8 mouse cellular contexts compared by ENCODE assay signal in genomic region chr2:174472818-174473549, GRCm38 (mm10). TPM values are rescaled to one million over a fixed set of nuclear protein-coding genes. Genes with fewer than 3 reads are reported as not detected.
DNase-seq lines count a peak whose midpoint lies in the region; ATAC-seq and TF ChIP-seq lines count a peak whose summit lies in the region.

TSS of gene Prelid3b (minus strand) at chr2:174473081.

- WGBS in embryonic facial prominence, embryonic 14.5 days, result 1% methylated on average over 33 of the region's 53 CpGs
- WGBS in heart, adult 2 months, result 2% methylated on average over 53 of the region's 53 CpGs
- WGBS in limb, embryonic 13.5 days, result under 1% methylated on average over 53 of the region's 53 CpGs
- WGBS in midbrain, embryonic 16.5 days, result 2% methylated on average over 50 of the region's 53 CpGs

- H3K27me3 ChIP-seq in embryonic facial prominence, embryonic 14.5 days (replicated peaks; ENCODE audit: control insufficient read depth, insufficient read depth, low read length), result no peaks in the 10 kb centered on the region
- H3K27me3 ChIP-seq in heart, adult 2 months (ENCODE audit: control insufficient read depth, insufficient read depth, low read length), result no peaks in the 10 kb centered on the region
- no peaks in the 10 kb centered on the region for H3K27me3 ChIP-seq in limb, embryonic 13.5 days
- H3K27me3 ChIP-seq in midbrain, embryonic 16.5 days (ENCODE audit: control insufficient read depth, insufficient read depth, low read depth, low read length), result no peaks in the 10 kb centered on the region

- peak; percentile 78 for TF ChIP-seq POLR2A in heart, adult 2 months (IDR thresholded peaks at IDR 0.05; ENCODE audit: insufficient read depth, low read depth, low read length)

- peak; percentile 13 for TF ChIP-seq CTCF in heart, adult 2 months (IDR thresholded peaks at IDR 0.05)

- intact Hi-C loops in heart, adult 2 months (cut with DNase I), result loop anchor here (2.0 to 10.0 kb wide), 3 partner anchors 58 to 398 kb away; partner anchors contain the start of genes Nelfcd and Stx16

- ATAC-seq in embryonic facial prominence, embryonic 14.5 days (ENCODE audit: low read depth), result peak; percentile 99
- peak; percentile 98 for ATAC-seq in limb, embryonic 13.5 days (ENCODE audit: low FRiP score, low read depth)
- peak; percentile 99 for ATAC-seq in midbrain, embryonic 16.5 days

- TF ChIP-seq EP300 in heart, adult 2 months (IDR thresholded peaks at IDR 0.05; ENCODE audit: insufficient read depth, low read depth, low read length), result no peak

- H3K27ac ChIP-seq in embryonic facial prominence, embryonic 14.5 days (replicated peaks; ENCODE audit: low read depth, low read length), result peak within 1 kb of the TSS; percentile 77
- peak within 1 kb of the TSS; percentile 90 for H3K27ac ChIP-seq in heart, adult 2 months
- H3K27ac ChIP-seq in limb, embryonic 13.5 days, result peak within 1 kb of the TSS; percentile 73
- H3K27ac ChIP-seq in midbrain, embryonic 16.5 days (ENCODE audit: low read length), result no peak within 1 kb of the TSS; the same call in 1 of the 2 replicates

- H3K4me3 ChIP-seq in embryonic facial prominence, embryonic 14.5 days (ENCODE audit: low read depth, low read length), result peak within 1 kb of the TSS; percentile 68
- H3K4me3 ChIP-seq in heart, adult 2 months, result peak within 1 kb of the TSS; percentile 84
- peak within 1 kb of the TSS; percentile 79 for H3K4me3 ChIP-seq in limb, embryonic 13.5 days
- H3K4me3 ChIP-seq in midbrain, embryonic 16.5 days (ENCODE audit: low read depth, low read length), result peak within 1 kb of the TSS; percentile 83

- H3K4me1 ChIP-seq in embryonic facial prominence, embryonic 14.5 days (ENCODE audit: control insufficient read depth, insufficient read depth, low read length), result peaks cover 10% of the 10 kb centered on the region
- peaks cover 8% of the 10 kb centered on the region for H3K4me1 ChIP-seq in heart, adult 2 months (ENCODE audit: control insufficient read depth, insufficient read depth, low read length)
- H3K4me1 ChIP-seq in limb, embryonic 13.5 days, result peaks cover 9% of the 10 kb centered on the region
- H3K4me1 ChIP-seq in midbrain, embryonic 16.5 days (ENCODE audit: control insufficient read depth, insufficient read depth, low read length), result peaks cover 6% of the 10 kb centered on the region; the same call in 1 of the 2 replicates

- H3K79me2 ChIP-seq in heart, adult 2 months (replicated peaks; ENCODE audit: control insufficient read depth, insufficient read depth, low read length), result no peaks in the 10 kb centered on the region

- DNase-seq in 3T3-L1 (ENCODE audit: low read depth, low spot score), result peak; percentile 99
- DNase-seq in adrenal gland, postnatal 4 days (ENCODE audit: low spot score in 2 of 2), result peak; percentile 98 to 99
- DNase-seq in embryonic facial prominence, embryonic 14.5 days (ENCODE audit: low spot score), result peak; percentile 99
- peak; percentile 99 to 100 for DNase-seq in heart, adult 2 months
- DNase-seq in kidney, adult 8-10 months, result peak; percentile 99 to 100
- peak; percentile 99 to 100 for DNase-seq in spleen, postnatal 10 days (ENCODE audit: low spot score in 2 of 2)

- H3K4me2 ChIP-seq in embryonic facial prominence, embryonic 14.5 days (ENCODE audit: low read depth, low read length), result peak within 1 kb of the TSS; percentile 84
- H3K4me2 ChIP-seq in limb, embryonic 13.5 days (replicated peaks), result peak within 1 kb of the TSS; percentile 82
- H3K4me2 ChIP-seq in midbrain, embryonic 16.5 days (ENCODE audit: low read length), result peak within 1 kb of the TSS; percentile 82

- peak within 1 kb of the TSS; percentile 82 for H3K9ac ChIP-seq in embryonic facial prominence, embryonic 14.5 days (ENCODE audit: low read depth, low read length)
- H3K9ac ChIP-seq in heart, adult 2 months (ENCODE audit: low read depth, low read length), result peak within 1 kb of the TSS; percentile 79
- peak within 1 kb of the TSS; percentile 88 for H3K9ac ChIP-seq in limb, embryonic 13.5 days
- H3K9ac ChIP-seq in midbrain, embryonic 16.5 days (ENCODE audit: low read depth, low read length), result peak within 1 kb of the TSS; percentile 78

- no peaks in the 10 kb centered on the region for H3K9me3 ChIP-seq in embryonic facial prominence, embryonic 14.5 days (ENCODE audit: control insufficient read depth, low read length)
- no peaks in the 10 kb centered on the region; the same call in 1 of the 2 replicates for H3K9me3 ChIP-seq in limb, embryonic 13.5 days
- H3K9me3 ChIP-seq in midbrain, embryonic 16.5 days (replicated peaks; ENCODE audit: control insufficient read depth, low read length, poor library complexity, severe bottlenecking), result no peaks in the 10 kb centered on the region

- peaks cover 18% of the 10 kb centered on the region for H3K36me3 ChIP-seq in embryonic facial prominence, embryonic 14.5 days (ENCODE audit: control insufficient read depth, insufficient read depth, low read length)
- peaks cover 5% of the 10 kb centered on the region; the same call in 1 of the 2 replicates for H3K36me3 ChIP-seq in heart, adult 2 months (ENCODE audit: control insufficient read depth, insufficient read depth, low read length)
- peaks cover 35% of the 10 kb centered on the region for H3K36me3 ChIP-seq in limb, embryonic 13.5 days
- H3K36me3 ChIP-seq in midbrain, embryonic 16.5 days (ENCODE audit: control insufficient read depth, insufficient read depth, low read length), result no peaks in the 10 kb centered on the region

RNA-seq across cellular contexts. Expression of gene Prelid3b, which starts in this region (rescaled TPM):
- 100 to 1,000 TPM in 1 of 2 experiments, 10 to 100 TPM in 1; 98.1 to 101 TPM for total RNA-seq in adrenal gland, postnatal 4 days (2021)
- 116 and 132 TPM in 2 replicates for polyA plus RNA-seq in embryonic facial prominence, embryonic 14.5 days (2014; fragmentation: Nextera tagmentation; extraction: Ambion mirVana)
- total RNA-seq in heart, adult 2 months (2021), result 10 to 100 TPM; 53.1 to 57.8 TPM
- polyA plus RNA-seq in heart, adult 2 months (2012; rRNA removed), result 58.8 and 87.6 TPM in 2 replicates
- polyA plus RNA-seq in limb, embryonic 13.5 days (2015; fragmentation: Nextera tagmentation; extraction: Ambion mirVana), result 108 and 110 TPM in 2 replicates
- polyA plus RNA-seq in midbrain, embryonic 16.5 days (2015; fragmentation: Nextera tagmentation; extraction: Ambion mirVana), result 109 and 110 TPM in 2 replicates
